ENCODE assay signal across 10 mouse cellular contexts in genomic region chr2:37788176-37788962, GRCm38 (mm10). TPM values are rescaled to one million over a fixed set of nuclear protein-coding genes. Genes with fewer than 3 reads are reported as not detected.
DNase-seq lines count a peak whose midpoint lies in the region; ATAC-seq and TF ChIP-seq lines count a peak whose summit lies in the region.
"Had no signal": no experiment of that assay in that cellular context is flagged by ENCODE, and none has a peak within 500 bp of the region (broad histone marks: within the 10 kb centered on the region; RNA-seq: fewer than 3 reads in every experiment).

No protein-coding gene starts in this region.

- no peak overlapping the region for H3K4me3 ChIP-seq in kidney, postnatal 0 days (replicated peaks; ENCODE audit: low read depth, low read length)
- H3K4me3 ChIP-seq: liver, embryonic 12.5 days had no signal

- peak overlapping the region; percentile 51; the same call in 1 of the 2 replicates for H3K27ac ChIP-seq in kidney, postnatal 0 days
- H3K27ac ChIP-seq: liver, embryonic 12.5 days had no signal

- WGBS in kidney, postnatal 0 days: 34% methylated on average over 7 of the region's 7 CpGs

- H3K27me3 ChIP-seq in kidney, postnatal 0 days (ENCODE audit: insufficient read depth, low read length): no peaks in the 10 kb centered on the region

- peak; percentile 61 for DNase-seq in kidney, adult 11 months
- DNase-seq in kidney, adult 18-20 months: no peak
- DNase-seq in brain, embryonic 14.5 days (ENCODE audit: low read depth): peak; percentile 88
- DNase-seq in cerebellum, postnatal 14 days: peak; percentile 57 to 65
- DNase-seq in kidney, postnatal 0 days (ENCODE audit: low spot score): peak; percentile 69
- DNase-seq in thymus, postnatal 14 days: no peak
- DNase-seq in spleen, adult 18-20 months: no peak
- no peak for DNase-seq in spleen, postnatal 4 days (ENCODE audit: low spot score in 2 of 2)

- ATAC-seq in kidney, postnatal 0 days (replicated peaks; ENCODE audit: low FRiP score, low read depth): peak; percentile 51
- ATAC-seq: liver, embryonic 12.5 days had no signal

- no peak for TF ChIP-seq CTCF in brain, embryonic 14.5 days (IDR thresholded peaks at IDR 0.05; ENCODE audit: borderline replicate concordance, extremely low read depth, insufficient read depth, insufficient read length)
- TF ChIP-seq CTCF in kidney, postnatal 0 days (IDR thresholded peaks at IDR 0.05; ENCODE audit: low read depth): peak; percentile 23; the same call in 1 of the 2 replicates

- H3K4me1 ChIP-seq in kidney, postnatal 0 days (replicated peaks; ENCODE audit: insufficient read depth, low read length): peaks cover 12% of the 10 kb centered on the region

- no peak overlapping the region for H3K4me2 ChIP-seq in kidney, postnatal 0 days (ENCODE audit: low read length)
- H3K4me2 ChIP-seq: liver, embryonic 12.5 days had no signal

- H3K9me3 ChIP-seq in kidney, postnatal 0 days (replicated peaks; ENCODE audit: low read length): no peaks in the 10 kb centered on the region
- H3K9me3 ChIP-seq: liver, embryonic 12.5 days had no signal

- no peak for TF ChIP-seq POLR2A in brain, embryonic 14.5 days (IDR thresholded peaks at IDR 0.05; ENCODE audit: borderline replicate concordance, extremely low read depth, insufficient read depth, insufficient read length, poor library complexity, severe bottlenecking)

- no peaks in the 10 kb centered on the region for H3K36me3 ChIP-seq in kidney, postnatal 0 days (ENCODE audit: insufficient read depth, low read length)
- H3K36me3 ChIP-seq: G1E; liver, embryonic 12.5 days had no signal

- no peak overlapping the region for H3K9ac ChIP-seq in kidney, postnatal 0 days (ENCODE audit: low read depth, low read length)
- H3K9ac ChIP-seq: liver, embryonic 12.5 days had no signal

RNA-seq across cellular contexts. Expression of gene Crb2, which starts 12.3 kb away (rescaled TPM):
- polyA plus RNA-seq in brain, embryonic 14.5 days (2012; rRNA removed): 9.8 and 11.3 TPM in 2 replicates
- 3.1 and 3.3 TPM in 2 replicates for polyA plus RNA-seq in kidney, postnatal 0 days (2015; fragmentation: Nextera tagmentation; extraction: Ambion mirVana)
- polyA plus RNA-seq: G1E had no signal

Comparison
In these comparisons a context has a peak if more than half of its experiments do, and no peak if none do; other contexts are left out.
1. DNase-seq: peak in kidney, adult 11 months (single experiment), brain, embryonic 14.5 days (single experiment), cerebellum, postnatal 14 days (2 of 2) and kidney, postnatal 0 days (single experiment); none in kidney, adult 18-20 months (single experiment), thymus, postnatal 14 days (single experiment), spleen, adult 18-20 months (0 of 2) and spleen, postnatal 4 days (0 of 2).